Comparison of ENCODE assay signal across 11 mouse cellular contexts in genomic region chr9:97322846-97323245, GRCm38 (mm10). TPM values are rescaled to one million over a fixed set of nuclear protein-coding genes. Genes with fewer than 3 reads are reported as not detected.
DNase-seq lines count a peak whose midpoint lies in the region; ATAC-seq and TF ChIP-seq lines count a peak whose summit lies in the region.
"Had no signal": no experiment of that assay in that cellular context is flagged by ENCODE, and none has a peak within 500 bp of the region (broad histone marks: within the 10 kb centered on the region; RNA-seq: fewer than 3 reads in every experiment).

No protein-coding gene starts in this region.

- H3K4me2 ChIP-seq in forebrain, embryonic 12.5 days = no peak overlapping the region
- H3K4me2 ChIP-seq in forebrain, embryonic 15.5 days (replicated peaks) = no peak overlapping the region
- no peak overlapping the region for H3K4me2 ChIP-seq in limb, embryonic 14.5 days (replicated peaks; ENCODE audit: low read depth, low read length, severe bottlenecking)

- TF ChIP-seq POLR2A in limb, embryonic 14.5 days (IDR thresholded peaks at IDR 0.05; ENCODE audit: borderline replicate concordance, extremely low read depth, insufficient read depth, insufficient read length) = no peak

- no peak overlapping the region for H3K27ac ChIP-seq in forebrain, embryonic 12.5 days
- H3K27ac ChIP-seq in forebrain, embryonic 15.5 days (replicated peaks) = no peak overlapping the region
- no peak overlapping the region for H3K27ac ChIP-seq in limb, embryonic 14.5 days (replicated peaks; ENCODE audit: low read depth, low read length)
- H3K27ac ChIP-seq in limb, embryonic 10.5 days = no peak overlapping the region

- H3K4me3 ChIP-seq in forebrain, embryonic 12.5 days (replicated peaks) = no peak overlapping the region
- no peak overlapping the region for H3K4me3 ChIP-seq in forebrain, embryonic 15.5 days
- H3K4me3 ChIP-seq in limb, embryonic 14.5 days (replicated peaks; ENCODE audit: low read length) = no peak overlapping the region
- no peak overlapping the region for H3K4me3 ChIP-seq in limb, embryonic 10.5 days

- no peak overlapping the region for H3K9ac ChIP-seq in forebrain, embryonic 12.5 days
- no peak overlapping the region for H3K9ac ChIP-seq in forebrain, embryonic 15.5 days (replicated peaks)
- no peak overlapping the region for H3K9ac ChIP-seq in limb, embryonic 14.5 days (ENCODE audit: low read depth, low read length, severe bottlenecking)

- DNase-seq in limb, embryonic 14.5 days (ENCODE audit: low spot score) = peak; percentile 59
- DNase-seq in limb, embryonic 10.5 days (ENCODE audit: low spot score) = no peak
- DNase-seq in WW6 (ENCODE audit: low read depth, low spot score) = peak; percentile 34
- peak; percentile 47 for DNase-seq in lung, postnatal 10 days
- DNase-seq in spleen, adult 12 weeks (ENCODE audit: low spot score) = no peak

- WGBS in forebrain, embryonic 12.5 days = 78% methylated on average over 3 of the region's 3 CpGs
- 65% methylated on average over 3 of the region's 3 CpGs for WGBS in forebrain, embryonic 15.5 days
- WGBS in limb, embryonic 14.5 days = 75% methylated on average over 3 of the region's 3 CpGs
- WGBS in limb, embryonic 10.5 days = 76% methylated on average over 3 of the region's 3 CpGs

- H3K36me3 ChIP-seq in forebrain, embryonic 12.5 days (replicated peaks) = no peaks in the 10 kb centered on the region
- H3K36me3 ChIP-seq in forebrain, embryonic 15.5 days = no peaks in the 10 kb centered on the region
- H3K36me3 ChIP-seq in limb, embryonic 14.5 days (ENCODE audit: control insufficient read depth, insufficient read depth, low read length) = no peaks in the 10 kb centered on the region
- H3K36me3 ChIP-seq in limb, embryonic 10.5 days = no peaks in the 10 kb centered on the region

- 0 out of 2 replicates have a peak, but pooled peaks have one; percentile 36 for ATAC-seq in forebrain, embryonic 12.5 days (ENCODE audit: low FRiP score)
- no peak for ATAC-seq in forebrain, embryonic 15.5 days (replicated peaks)
- ATAC-seq in limb, embryonic 14.5 days (ENCODE audit: low FRiP score, low read depth) = no peak
- ATAC-seq in erythroblast, adult 5-6 weeks (replicated peaks; ENCODE audit: low FRiP score, poor library complexity, severe bottlenecking) = no peak

- H3K9me3 ChIP-seq in forebrain, embryonic 12.5 days = no peaks in the 10 kb centered on the region
- H3K9me3 ChIP-seq in forebrain, embryonic 15.5 days = no peaks in the 10 kb centered on the region
- H3K9me3 ChIP-seq in limb, embryonic 14.5 days (ENCODE audit: control insufficient read depth, low read length) = no peaks in the 10 kb centered on the region
- H3K9me3 ChIP-seq in limb, embryonic 10.5 days (replicated peaks) = no peaks in the 10 kb centered on the region

- no peaks in the 10 kb centered on the region for H3K4me1 ChIP-seq in forebrain, embryonic 12.5 days
- no peaks in the 10 kb centered on the region for H3K4me1 ChIP-seq in forebrain, embryonic 15.5 days
- H3K4me1 ChIP-seq in limb, embryonic 14.5 days (ENCODE audit: control insufficient read depth, insufficient read depth, low read length) = no peaks in the 10 kb centered on the region
- no peaks in the 10 kb centered on the region for H3K4me1 ChIP-seq in limb, embryonic 10.5 days

- H3K27me3 ChIP-seq in forebrain, embryonic 12.5 days = no peaks in the 10 kb centered on the region
- no peaks in the 10 kb centered on the region for H3K27me3 ChIP-seq in forebrain, embryonic 15.5 days
- no peaks in the 10 kb centered on the region for H3K27me3 ChIP-seq in limb, embryonic 14.5 days (ENCODE audit: control insufficient read depth, insufficient read depth, low read length)
- H3K27me3 ChIP-seq in limb, embryonic 10.5 days (ENCODE audit: low read depth, poor library complexity, severe bottlenecking) = no peaks in the 10 kb centered on the region

RNA-seq across cellular contexts. Expression of gene Trim42, which starts 46.9 kb away (rescaled TPM):
- polyA plus RNA-seq in forebrain, embryonic 12.5 days (2016; fragmentation: Nextera tagmentation; extraction: Ambion mirVana) = not detected in 2 replicates
- polyA plus RNA-seq in forebrain, embryonic 15.5 days (2015; fragmentation: Nextera tagmentation; extraction: Ambion mirVana) = not detected in 2 replicates
- polyA plus RNA-seq in limb, embryonic 14.5 days (2012; rRNA removed) = not detected in 2 replicates
- not detected in 2 replicates for polyA plus RNA-seq in limb, embryonic 14.5 days (2014; fragmentation: Nextera tagmentation; extraction: Ambion mirVana)
- polyA plus RNA-seq in limb, embryonic 10.5 days (2016; fragmentation: Nextera tagmentation; extraction: Ambion mirVana) = not detected in 2 replicates
- not detected in 2 replicates for total RNA-seq in erythroblast, adult 5-6 weeks (2015; ENCODE audit: low replicate concordance)
- not detected in 2 replicates for total RNA-seq in erythroblast, adult 5-6 weeks (2017; ENCODE audit: low replicate concordance)
- total RNA-seq: adrenal gland, postnatal 36 days had no signal
- polyA plus RNA-seq: intestine, embryonic 14.5 days; neural tube, embryonic 11.5 days had no signal

Comparison
In these comparisons a context has a peak if more than half of its experiments do, and no peak if none do; other contexts are left out.
1. DNase-seq: peak in limb, embryonic 14.5 days (single experiment), WW6 (single experiment) and lung, postnatal 10 days (single experiment); none in limb, embryonic 10.5 days (single experiment) and spleen, adult 12 weeks (single experiment).